Comparison of ENCODE assay signal across 8 mouse cellular contexts in the genomic region with DNA sequence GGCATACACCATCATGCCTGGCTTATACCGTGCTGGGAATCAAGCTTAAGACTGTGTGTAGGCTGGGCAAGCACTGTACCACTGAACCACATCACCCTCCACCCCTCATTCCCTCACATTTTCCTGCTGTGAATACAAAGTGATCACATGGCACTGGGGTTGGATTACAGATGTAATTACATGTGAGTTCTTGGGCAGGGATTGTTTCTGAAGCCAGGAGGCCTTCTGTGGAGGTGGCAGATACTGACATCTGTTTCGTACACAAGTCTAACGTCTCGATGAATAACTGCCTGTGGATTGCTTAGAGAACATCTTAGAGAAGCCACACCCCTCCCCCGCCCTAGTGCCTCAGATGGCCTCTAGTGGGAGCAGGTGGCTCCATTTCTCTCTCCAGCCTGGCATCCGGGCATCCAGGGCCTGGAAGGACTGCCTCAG.
A peak's percentile ranks its signal among the peaks of the same experiment; 100 is the strongest.
DNase-seq lines count a peak whose midpoint lies in the region; ATAC-seq and TF ChIP-seq lines count a peak whose summit lies in the region.

No protein-coding gene starts in this region.

- H3K9me3 ChIP-seq in hindbrain, embryonic 10.5 days: no peaks in the 10 kb centered on the region
- H3K9me3 ChIP-seq in hindbrain, embryonic 12.5 days (replicated peaks): no peaks in the 10 kb centered on the region
- H3K9me3 ChIP-seq in forebrain, postnatal 0 days (ENCODE audit: low read length): no peaks in the 10 kb centered on the region

- no peak overlapping the region for H3K27ac ChIP-seq in hindbrain, embryonic 10.5 days
- no peak overlapping the region for H3K27ac ChIP-seq in hindbrain, embryonic 12.5 days
- no peak overlapping the region for H3K27ac ChIP-seq in forebrain, postnatal 0 days (ENCODE audit: low read depth, low read length)

- TF ChIP-seq CTCF in forebrain, postnatal 0 days (IDR thresholded peaks at IDR 0.05; ENCODE audit: low read depth): peak; percentile 57

- DNase-seq in hindbrain, embryonic 10.5 days (ENCODE audit: low spot score): peak; percentile 30
- peak; percentile 31 to 36 for DNase-seq in B cell, adult 2 months
- peak; percentile 66 for DNase-seq in adrenal gland, postnatal 25 days
- DNase-seq in forebrain, postnatal 0 days: peak; percentile 56
- DNase-seq in kidney, postnatal 36 days: peak; percentile 58 to 83
- DNase-seq in retina, postnatal 1 day: peak; percentile 70

- WGBS in hindbrain, embryonic 10.5 days: 68% methylated on average over 6 of the region's 6 CpGs
- 57% methylated on average over 6 of the region's 6 CpGs for WGBS in hindbrain, embryonic 12.5 days
- WGBS in forebrain, postnatal 0 days: 41% methylated on average over 6 of the region's 6 CpGs

- H3K27me3 ChIP-seq in hindbrain, embryonic 10.5 days (ENCODE audit: insufficient read depth, poor library complexity, severe bottlenecking): no peaks in the 10 kb centered on the region
- no peaks in the 10 kb centered on the region for H3K27me3 ChIP-seq in hindbrain, embryonic 12.5 days
- no peaks in the 10 kb centered on the region for H3K27me3 ChIP-seq in forebrain, postnatal 0 days (ENCODE audit: insufficient read depth, low read length)

- H3K9ac ChIP-seq in hindbrain, embryonic 12.5 days: no peak overlapping the region
- no peak overlapping the region for H3K9ac ChIP-seq in forebrain, postnatal 0 days

- no peak for ATAC-seq in hindbrain, embryonic 12.5 days (ENCODE audit: low FRiP score)
- peak; percentile 51 for ATAC-seq in forebrain, postnatal 0 days
- no peak for ATAC-seq in inflammation-experienced regulatory T-cells, adult 6 months

- H3K4me3 ChIP-seq in hindbrain, embryonic 10.5 days: no peak overlapping the region
- H3K4me3 ChIP-seq in hindbrain, embryonic 12.5 days: no peak overlapping the region
- H3K4me3 ChIP-seq in forebrain, postnatal 0 days (ENCODE audit: low read depth, low read length): no peak overlapping the region

- peaks cover 1% of the 10 kb centered on the region for H3K36me3 ChIP-seq in hindbrain, embryonic 10.5 days
- H3K36me3 ChIP-seq in hindbrain, embryonic 12.5 days: no peaks in the 10 kb centered on the region
- H3K36me3 ChIP-seq in forebrain, postnatal 0 days (ENCODE audit: insufficient read depth): no peaks in the 10 kb centered on the region

- H3K4me2 ChIP-seq in hindbrain, embryonic 12.5 days (replicated peaks): no peak overlapping the region
- no peak overlapping the region for H3K4me2 ChIP-seq in forebrain, postnatal 0 days (ENCODE audit: low read depth)

- H3K4me1 ChIP-seq in hindbrain, embryonic 10.5 days (replicated peaks): peaks cover 40% of the 10 kb centered on the region
- peaks cover 31% of the 10 kb centered on the region for H3K4me1 ChIP-seq in hindbrain, embryonic 12.5 days
- no peaks in the 10 kb centered on the region for H3K4me1 ChIP-seq in forebrain, postnatal 0 days (ENCODE audit: insufficient read depth)
